Mouse (Mus musculus): ENCODE measurements at regions not wholly inside any gene's neighbourhood (a gene's known extent, or its start where the extent isn't known, plus 50 kb on each side); places are given as distances from the start of the nearest gene placed in this dataset.

- in situ Hi-C loops (cut with MboI, MseI): loop anchor here in 1 of 2 experiments (10.0 kb wide), 1 partner anchor 1853 kb away; no protein-coding TSS in a partner anchor
Measured at GRCm38 (mm10) chr17:81941317-81941716, 203.1 kb upstream of the Slc8a1 start.

GRCm38 (mm10) chr17:81930736-81931135, 192.6 kb upstream of the Slc8a1 start:
- in situ Hi-C loops (cut with MboI, MseI): loop anchor here in 1 of 2 experiments (10.0 kb wide), 1 partner anchor 536 kb away; no protein-coding TSS in a partner anchor

GRCm38 (mm10) chr17:81906481-81907012, 168.4 kb upstream of the Slc8a1 start:
- in situ Hi-C loops (cut with MboI, MseI): no loop called here

GRCm38 (mm10) chr17:81901999-81902665, 164.0 kb upstream of the Slc8a1 start:
- in situ Hi-C loops (cut with MboI, MseI): no loop called here

GRCm38 (mm10) chr17:81898984-81899383, 160.8 kb upstream of the Slc8a1 start:
- in situ Hi-C loops (cut with MboI, MseI): no loop called here

GRCm38 (mm10) chr17:81878136-81878535, 140.0 kb upstream of the Slc8a1 start:
- in situ Hi-C loops (cut with MboI, MseI): no loop called here

GRCm38 (mm10) chr17:81866683-81867082, 128.5 kb upstream of the Slc8a1 start:
- in situ Hi-C loops (cut with MboI, MseI): no loop called here

GRCm38 (mm10) chr17:81849298-81849967, 111.3 kb upstream of the Slc8a1 start:
- in situ Hi-C loops (cut with MboI, MseI): no loop called here

- in situ Hi-C loops (cut with MboI, MseI): no loop called here
Measured at GRCm38 (mm10) chr17:81843793-81844192, 105.6 kb upstream of the Slc8a1 start.

GRCm38 (mm10) chr17:81797827-81798376, 59.7 kb upstream of the Slc8a1 start:
- in situ Hi-C loops (cut with MboI, MseI): loop anchor here in 1 of 2 experiments (25.0 kb wide), 1 partner anchor 611 kb away; no protein-coding TSS in a partner anchor

- in situ Hi-C loops (cut with MboI, MseI): loop anchor here in 1 of 2 experiments (25.0 kb wide), 1 partner anchor 601 kb away; no protein-coding TSS in a partner anchor
Measured at GRCm38 (mm10) chr17:81788781-81789180, 50.6 kb upstream of the Slc8a1 start.
